Mouse (Mus musculus): ENCODE results near the gene Coq10a. TPM values are rescaled to one million over a fixed set of nuclear protein-coding genes. Genes with fewer than 3 reads are reported as not detected.

The Coq10a gene
- polyA plus RNA-seq, 1 experiment from 2014 or later = 15.9 TPM

- Histone ChIP-seq H3K27me3 (replicated peaks) (no peaks in the 10 kb centered on the region), H3K9me3 (replicated peaks) (0 out of 2 replicates have a peak, but pooled peaks cover 2% of the 10 kb centered on the region), H3K4me2 (no peak overlapping the region), H3K27ac (ENCODE audit: poor library complexity, severe bottlenecking) (no peak overlapping the region), H3K36me3 (no peaks in the 10 kb centered on the region), H3K4me1 (replicated peaks) (peaks cover 31% of the 10 kb centered on the region), H3K9ac (no peak overlapping the region), H3K4me3 (no peak overlapping the region)
- ATAC-seq (ENCODE audit: insufficient number of reproducible peaks, low FRiP score) = no peak
- WGBS = 79% methylated on average over 5 of the region's 5 CpGs
These were observed 3.3 kb upstream of the Coq10a start for GRCm38 (mm10) chr10:128372142-128372541.

GRCm38 (mm10) chr10:128370601-128371000, 1.8 kb upstream of the Coq10a start:
- Histone ChIP-seq H3K27me3 (replicated peaks) (no peaks in the 10 kb centered on the region), H3K4me2 (no peak overlapping the region), H3K36me3 (peaks cover 1% of the 10 kb centered on the region), H3K27ac (ENCODE audit: poor library complexity, severe bottlenecking) (no peak overlapping the region), H3K9ac (no peak overlapping the region), H3K9me3 (replicated peaks) (0 out of 2 replicates have a peak, but pooled peaks cover 2% of the 10 kb centered on the region), H3K4me3 (no peak overlapping the region), H3K4me1 (replicated peaks) (peaks cover 23% of the 10 kb centered on the region)
- no peak for ATAC-seq (ENCODE audit: insufficient number of reproducible peaks, low FRiP score)
- WGBS = 59% methylated on average over 4 of the region's 4 CpGs

- ATAC-seq (ENCODE audit: insufficient number of reproducible peaks, low FRiP score) = no peak
- Histone ChIP-seq H3K36me3 (peaks cover 7% of the 10 kb centered on the region), H3K4me1 (replicated peaks) (peaks cover 23% of the 10 kb centered on the region), H3K9me3 (replicated peaks) (0 out of 2 replicates have a peak, but pooled peaks cover 2% of the 10 kb centered on the region), H3K4me2 (no peak overlapping the region), H3K4me3 (no peak overlapping the region), H3K9ac (no peak overlapping the region), H3K27ac (ENCODE audit: poor library complexity, severe bottlenecking) (no peak overlapping the region), H3K27me3 (replicated peaks) (no peaks in the 10 kb centered on the region)
- WGBS = 66% methylated on average over 5 of the region's 6 CpGs
These were observed 1.2 kb upstream of the Coq10a start for GRCm38 (mm10) chr10:128370021-128370420.

- peaks cover 10% of the 10 kb centered on the region for H3K36me3 ChIP-seq
- peak overlapping the region; percentile 77; the same call in 1 of the 2 replicates for H3K9ac ChIP-seq
- 79% methylated on average over 6 of the region's 6 CpGs for WGBS
- H3K27ac ChIP-seq (ENCODE audit: poor library complexity, severe bottlenecking) = peak overlapping the region; percentile 87
- peaks cover 23% of the 10 kb centered on the region for H3K4me1 ChIP-seq (replicated peaks)
- peak overlapping the region; percentile 90 for H3K4me2 ChIP-seq
- H3K4me3 ChIP-seq = peak overlapping the region; percentile 68; the same call in 1 of the 2 replicates
- ATAC-seq (ENCODE audit: insufficient number of reproducible peaks, low FRiP score) = no peak
- H3K27me3 ChIP-seq (replicated peaks) = no peaks in the 10 kb centered on the region
- H3K9me3 ChIP-seq (replicated peaks) = 0 out of 2 replicates have a peak, but pooled peaks cover 2% of the 10 kb centered on the region
These were observed 802 bp upstream of the Coq10a start for GRCm38 (mm10) chr10:128369599-128369998.

- 5% methylated on average over 9 of the region's 9 CpGs for WGBS
These were observed 384 bp upstream of the Coq10a start for GRCm38 (mm10) chr10:128369218-128369543.

GRCm38 (mm10) chr10:128367899-128368401, 847 bp downstream of the Coq10a start:
- Histone ChIP-seq H3K4me3 (peak overlapping the region; percentile 68), H3K4me1 (replicated peaks) (peaks cover 15% of the 10 kb centered on the region), H3K36me3 (peaks cover 21% of the 10 kb centered on the region), H3K27me3 (replicated peaks) (no peaks in the 10 kb centered on the region), H3K9me3 (replicated peaks) (no peaks in the 10 kb centered on the region), H3K9ac (peak overlapping the region; percentile 77), H3K27ac (ENCODE audit: poor library complexity, severe bottlenecking) (peak overlapping the region; percentile 87), H3K4me2 (peak overlapping the region; percentile 90)
- 16% methylated on average over 19 of the region's 19 CpGs for WGBS
- ATAC-seq (ENCODE audit: insufficient number of reproducible peaks, low FRiP score) = no peak; the same call in 1 of the 2 replicates

More at GRCm38 (mm10) chr10:128369218-128369543, 384 bp upstream of the Coq10a start:
- peaks cover 10% of the 10 kb centered on the region for H3K36me3 ChIP-seq
- no peaks in the 10 kb centered on the region for H3K27me3 ChIP-seq (replicated peaks)
- H3K4me2 ChIP-seq = peak overlapping the region; percentile 90
- peak overlapping the region; percentile 77 for H3K9ac ChIP-seq
- H3K4me1 ChIP-seq (replicated peaks) = peaks cover 23% of the 10 kb centered on the region
- 0 out of 2 replicates have a peak, but pooled peaks cover under 1% of the 10 kb centered on the region for H3K9me3 ChIP-seq (replicated peaks)
- peak overlapping the region; percentile 87 for H3K27ac ChIP-seq (ENCODE audit: poor library complexity, severe bottlenecking)
- H3K4me3 ChIP-seq = peak overlapping the region; percentile 68
- ATAC-seq (ENCODE audit: insufficient number of reproducible peaks, low FRiP score) = no peak

GRCm38 (mm10) chr10:128362568-128362967, 6.2 kb downstream of the Coq10a start:
- no peak for ATAC-seq (ENCODE audit: insufficient number of reproducible peaks, low FRiP score)
- no peaks in the 10 kb centered on the region for H3K27me3 ChIP-seq (replicated peaks)
- H3K9me3 ChIP-seq (replicated peaks) = no peaks in the 10 kb centered on the region
- H3K36me3 ChIP-seq = peaks cover 74% of the 10 kb centered on the region
- peaks cover 6% of the 10 kb centered on the region for H3K4me1 ChIP-seq (replicated peaks)
- H3K4me2 ChIP-seq = no peak overlapping the region
- H3K27ac ChIP-seq (ENCODE audit: poor library complexity, severe bottlenecking) = no peak overlapping the region
- WGBS = 49% methylated on average over 3 of the region's 3 CpGs
- no peak overlapping the region for H3K4me3 ChIP-seq
- no peak overlapping the region for H3K9ac ChIP-seq

GRCm38 (mm10) chr10:128361836-128362235, 7.0 kb downstream of the Coq10a start:
- Histone ChIP-seq H3K36me3 (peaks cover 78% of the 10 kb centered on the region), H3K4me1 (replicated peaks) (peaks cover 4% of the 10 kb centered on the region; the same call in 1 of the 2 replicates), H3K27me3 (replicated peaks) (no peaks in the 10 kb centered on the region), H3K4me2 (no peak overlapping the region), H3K4me3 (no peak overlapping the region), H3K9ac (no peak overlapping the region), H3K27ac (ENCODE audit: poor library complexity, severe bottlenecking) (no peak overlapping the region; the same call in 1 of the 2 replicates), H3K9me3 (replicated peaks) (no peaks in the 10 kb centered on the region)
- 84% methylated on average over 6 of the region's 6 CpGs for WGBS
- ATAC-seq (ENCODE audit: insufficient number of reproducible peaks, low FRiP score) = no peak

- Histone ChIP-seq H3K36me3 (peaks cover 86% of the 10 kb centered on the region), H3K9ac (no peak overlapping the region), H3K4me2 (no peak overlapping the region), H3K4me1 (replicated peaks) (peaks cover 4% of the 10 kb centered on the region; the same call in 1 of the 2 replicates), H3K27ac (ENCODE audit: poor library complexity, severe bottlenecking) (no peak overlapping the region), H3K27me3 (replicated peaks) (no peaks in the 10 kb centered on the region), H3K9me3 (replicated peaks) (no peaks in the 10 kb centered on the region), H3K4me3 (no peak overlapping the region)
- no peak for ATAC-seq (ENCODE audit: insufficient number of reproducible peaks, low FRiP score)
- 62% methylated on average over 6 of the region's 6 CpGs for WGBS
These were observed 9.6 kb downstream of the Coq10a start for GRCm38 (mm10) chr10:128359226-128359625.

- Histone ChIP-seq H3K4me3 (no peak overlapping the region), H3K4me2 (no peak overlapping the region), H3K9ac (no peak overlapping the region), H3K9me3 (replicated peaks) (no peaks in the 10 kb centered on the region), H3K27me3 (replicated peaks) (no peaks in the 10 kb centered on the region), H3K4me1 (replicated peaks) (peaks cover 4% of the 10 kb centered on the region; the same call in 1 of the 2 replicates), H3K36me3 (peaks cover 88% of the 10 kb centered on the region), H3K27ac (ENCODE audit: poor library complexity, severe bottlenecking) (no peak overlapping the region)
- 57% methylated on average over 2 of the region's 2 CpGs for WGBS
- no peak for ATAC-seq (ENCODE audit: insufficient number of reproducible peaks, low FRiP score)
These were observed 10.0 kb downstream of the Coq10a start for GRCm38 (mm10) chr10:128358796-128359195.

- Histone ChIP-seq H3K4me1 (replicated peaks) (peaks cover 37% of the 10 kb centered on the region), H3K9me3 (replicated peaks) (no peaks in the 10 kb centered on the region), H3K4me2 (no peak overlapping the region), H3K27ac (ENCODE audit: poor library complexity, severe bottlenecking) (no peak overlapping the region), H3K36me3 (peaks cover 32% of the 10 kb centered on the region), H3K27me3 (replicated peaks) (no peaks in the 10 kb centered on the region), H3K4me3 (no peak overlapping the region), H3K9ac (no peak overlapping the region; the same call in 1 of the 2 replicates)
- ATAC-seq (ENCODE audit: insufficient number of reproducible peaks, low FRiP score) = no peak
- WGBS = 86% methylated on average over 8 of the region's 8 CpGs
These were observed 21.3 kb downstream of the Coq10a start for GRCm38 (mm10) chr10:128347541-128347940.
